21 mouse cellular contexts compared by ENCODE assay signal in the genomic region with DNA sequence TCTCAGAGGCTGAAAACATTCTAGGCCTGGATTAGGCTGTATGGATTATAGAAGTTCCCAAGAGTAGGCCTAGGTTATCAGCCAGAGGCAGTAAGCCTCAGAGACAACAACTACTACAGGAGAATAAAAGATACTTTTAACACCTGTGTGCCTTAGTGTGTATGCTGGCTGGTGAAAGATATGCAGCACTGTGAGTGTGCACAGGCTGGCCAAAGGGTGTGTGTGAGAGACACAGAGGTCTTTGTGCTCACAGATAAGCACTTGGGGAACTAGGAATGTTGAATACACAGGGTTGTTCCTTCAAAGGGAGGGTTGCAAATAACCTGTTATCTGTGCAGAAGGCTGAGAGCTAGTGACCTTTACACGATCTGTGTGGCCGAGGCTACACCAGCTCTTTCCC.
DNase-seq lines count a peak whose midpoint lies in the region; ATAC-seq and TF ChIP-seq lines count a peak whose summit lies in the region.
"Had no signal": no experiment of that assay in that cellular context is flagged by ENCODE, and none has a peak within 500 bp of the region (broad histone marks: within the 10 kb centered on the region; RNA-seq: fewer than 3 reads in every experiment).

No protein-coding gene starts in this region.

- DNase-seq in yolk sac, embryonic 10.5 days (ENCODE audit: low spot score), result peak; percentile 40
- no peak for DNase-seq in forebrain, embryonic 14.5 days (ENCODE audit: low spot score)
- no peak for DNase-seq in left cerebral cortex, adult 2 months (ENCODE audit: extremely low spot score in 1 of 2, low spot score in 2 of 2)
- DNase-seq in cerebellum, postnatal 14 days, result no peak
- DNase-seq in heart, adult 11 months, result no peak
- DNase-seq: adrenal gland, postnatal 14 days; cerebellum, adult 9-11 months; kidney, adult 18-20 months; kidney, postnatal 4 days; lung, postnatal 10 days; midbrain, embryonic 14.5 days; retina, postnatal 1 day; right cerebral cortex, postnatal 4 days had no signal

- 47% methylated on average over 2 of the region's 2 CpGs for WGBS in intestine, embryonic 15.5 days
- WGBS in liver, embryonic 12.5 days (ENCODE audit: insufficient replicate concordance), result 31% methylated on average over 2 of the region's 2 CpGs
- WGBS in forebrain, embryonic 14.5 days, result 95% methylated on average over 2 of the region's 2 CpGs

- no peaks in the 10 kb centered on the region for H3K4me1 ChIP-seq in intestine, embryonic 15.5 days (replicated peaks)
- peaks cover 13% of the 10 kb centered on the region for H3K4me1 ChIP-seq in liver, embryonic 12.5 days
- H3K4me1 ChIP-seq in forebrain, embryonic 14.5 days (ENCODE audit: control insufficient read depth, insufficient read depth, low read length), result no peaks in the 10 kb centered on the region
- H3K4me1 ChIP-seq: forebrain, embryonic 10.5 days; limb, embryonic 15.5 days; neural tube, embryonic 12.5 days had no signal

- ATAC-seq in intestine, embryonic 15.5 days, result peak; percentile 92
- ATAC-seq in liver, embryonic 12.5 days, result peak; percentile 84
- ATAC-seq in megakaryocyte progenitor cell, adult 5-6 weeks (replicated peaks; ENCODE audit: poor library complexity), result peak; percentile 88
- no peak for ATAC-seq in forebrain, embryonic 14.5 days
- ATAC-seq: hindbrain, embryonic 16.5 days had no signal

- no peaks in the 10 kb centered on the region for H3K9me3 ChIP-seq in intestine, embryonic 15.5 days
- H3K9me3 ChIP-seq in liver, embryonic 12.5 days (replicated peaks), result no peaks in the 10 kb centered on the region
- H3K9me3 ChIP-seq in forebrain, embryonic 14.5 days (replicated peaks; ENCODE audit: control insufficient read depth, low read length), result no peaks in the 10 kb centered on the region
- H3K9me3 ChIP-seq: embryonic facial prominence, embryonic 10.5 days; forebrain, embryonic 10.5 days; limb, embryonic 15.5 days; neural tube, embryonic 12.5 days had no signal

- H3K36me3 ChIP-seq in intestine, embryonic 15.5 days, result peaks cover 24% of the 10 kb centered on the region
- H3K36me3 ChIP-seq in liver, embryonic 12.5 days, result peaks cover 93% of the 10 kb centered on the region
- H3K36me3 ChIP-seq in forebrain, embryonic 14.5 days (ENCODE audit: control insufficient read depth, insufficient read depth, low read length), result peaks cover 51% of the 10 kb centered on the region

- peak overlapping the region; percentile 40; the same call in 1 of the 2 replicates for H3K27ac ChIP-seq in intestine, embryonic 15.5 days
- H3K27ac ChIP-seq in liver, embryonic 12.5 days, result peak overlapping the region; percentile 28; the same call in 1 of the 2 replicates
- H3K27ac ChIP-seq in forebrain, embryonic 14.5 days (ENCODE audit: low read depth, low read length), result no peak overlapping the region
- no peak overlapping the region for H3K27ac ChIP-seq in left cerebral cortex, adult 2 months
- H3K27ac ChIP-seq: embryonic facial prominence, embryonic 10.5 days; forebrain, embryonic 10.5 days; limb, embryonic 15.5 days; neural tube, embryonic 12.5 days had no signal

- intact Hi-C loops in left cerebral cortex, adult 2 months (cut with DNase I), result no loop called here

- TF ChIP-seq CTCF in left cerebral cortex, adult 2 months (IDR thresholded peaks at IDR 0.05), result no peak

- no peak overlapping the region for H3K4me3 ChIP-seq in intestine, embryonic 15.5 days (replicated peaks)
- no peak overlapping the region for H3K4me3 ChIP-seq in liver, embryonic 12.5 days
- no peak overlapping the region for H3K4me3 ChIP-seq in forebrain, embryonic 14.5 days (ENCODE audit: low read depth, low read length)
- H3K4me3 ChIP-seq in left cerebral cortex, adult 2 months, result no peak overlapping the region
- H3K4me3 ChIP-seq: embryonic facial prominence, embryonic 10.5 days; forebrain, embryonic 10.5 days; limb, embryonic 15.5 days; neural tube, embryonic 12.5 days had no signal

- H3K4me2 ChIP-seq in intestine, embryonic 15.5 days (replicated peaks), result no peak overlapping the region
- H3K4me2 ChIP-seq in liver, embryonic 12.5 days, result no peak overlapping the region
- H3K4me2 ChIP-seq in forebrain, embryonic 14.5 days (ENCODE audit: low read length), result no peak overlapping the region
- H3K4me2 ChIP-seq: limb, embryonic 15.5 days; neural tube, embryonic 12.5 days had no signal

- H3K27me3 ChIP-seq in intestine, embryonic 15.5 days (replicated peaks), result no peaks in the 10 kb centered on the region
- no peaks in the 10 kb centered on the region for H3K27me3 ChIP-seq in liver, embryonic 12.5 days (replicated peaks)
- H3K27me3 ChIP-seq in forebrain, embryonic 14.5 days (replicated peaks; ENCODE audit: control insufficient read depth, insufficient read depth, low read length), result no peaks in the 10 kb centered on the region
- H3K27me3 ChIP-seq: limb, embryonic 15.5 days; neural tube, embryonic 12.5 days had no signal

- no peak overlapping the region for H3K9ac ChIP-seq in intestine, embryonic 15.5 days
- H3K9ac ChIP-seq in liver, embryonic 12.5 days, result no peak overlapping the region
- H3K9ac ChIP-seq in forebrain, embryonic 14.5 days (ENCODE audit: low read length), result no peak overlapping the region
- H3K9ac ChIP-seq: limb, embryonic 15.5 days; neural tube, embryonic 12.5 days had no signal

Comparison
In these comparisons a context has a peak if more than half of its experiments do, and no peak if none do; other contexts are left out.
1. H3K27ac ChIP-seq: peak in intestine, embryonic 15.5 days (single experiment) and liver, embryonic 12.5 days (single experiment); none in forebrain, embryonic 14.5 days (single experiment) and left cerebral cortex, adult 2 months (single experiment).